ENCODE assay signal across 17 mouse cellular contexts in genomic region chr2:6232755-6233154, GRCm38 (mm10). TPM values are rescaled to one million over a fixed set of nuclear protein-coding genes. Genes with fewer than 3 reads are reported as not detected.
"Had no signal": no experiment of that assay in that cellular context is flagged by ENCODE, and none has a peak within 500 bp of the region (broad histone marks: within the 10 kb centered on the region; RNA-seq: fewer than 3 reads in every experiment).

No protein-coding gene starts in this region.

- H3K36me3 ChIP-seq: midbrain, embryonic 13.5 days; midbrain, embryonic 15.5 days; neural tube, embryonic 12.5 days; stomach, embryonic 15.5 days had no signal

- H3K27ac ChIP-seq: macrophage; midbrain, embryonic 13.5 days; midbrain, embryonic 15.5 days; neural tube, embryonic 12.5 days; stomach, embryonic 15.5 days; stomach, postnatal 0 days had no signal

- H3K4me2 ChIP-seq: lung, embryonic 14.5 days; midbrain, embryonic 11.5 days; midbrain, embryonic 13.5 days; midbrain, embryonic 15.5 days; neural tube, embryonic 12.5 days; stomach, embryonic 15.5 days had no signal

- DNase-seq: liver, postnatal 0 days; lung, embryonic 14.5 days; lung, postnatal 14 days; lung, postnatal 36 days; right cerebral cortex, postnatal 14 days; thymus, adult 2 months; thymus, postnatal 25 days; thymus, postnatal 4 days had no signal

- H3K9me3 ChIP-seq: midbrain, embryonic 13.5 days; midbrain, embryonic 15.5 days; neural tube, embryonic 12.5 days; stomach, embryonic 15.5 days had no signal

- H3K4me1 ChIP-seq: midbrain, embryonic 13.5 days; midbrain, embryonic 15.5 days; neural tube, embryonic 12.5 days; stomach, embryonic 15.5 days had no signal

- H3K9ac ChIP-seq: liver, postnatal 0 days; lung, embryonic 14.5 days; midbrain, embryonic 13.5 days; midbrain, embryonic 15.5 days; neural tube, embryonic 12.5 days; stomach, embryonic 15.5 days had no signal

- H3K4me3 ChIP-seq: megakaryocyte, embryonic 14.5 days; midbrain, embryonic 13.5 days; midbrain, embryonic 15.5 days; neural tube, embryonic 12.5 days; stomach, embryonic 15.5 days had no signal

- ATAC-seq: liver, postnatal 0 days; midbrain, embryonic 15.5 days had no signal

- H3K27me3 ChIP-seq: midbrain, embryonic 13.5 days; midbrain, embryonic 15.5 days; neural tube, embryonic 12.5 days; stomach, embryonic 15.5 days had no signal

RNA-seq across cellular contexts. Expression of gene Echdc3, which starts 19.9 kb away (rescaled TPM):
- total RNA-seq: monocyte, adult 5-6 weeks had no signal
